Mouse (Mus musculus): Measurements from ENCODE around the gene Msi2.

The Msi2 gene

GRCm38 (mm10) chr11:88369898-88370297 lies 348.4 kb downstream of the Msi2 start:
- DNase-seq (ENCODE audit: low read depth, low spot score) = no peak

- DNase-seq (ENCODE audit: low read depth, low spot score) = no peak
These were observed 350.8 kb downstream of the Msi2 start for GRCm38 (mm10) chr11:88367501-88367900.

- no peak for DNase-seq (ENCODE audit: low read depth, low spot score)
These were observed 352.3 kb downstream of the Msi2 start for GRCm38 (mm10) chr11:88365914-88366540.

DNA sequence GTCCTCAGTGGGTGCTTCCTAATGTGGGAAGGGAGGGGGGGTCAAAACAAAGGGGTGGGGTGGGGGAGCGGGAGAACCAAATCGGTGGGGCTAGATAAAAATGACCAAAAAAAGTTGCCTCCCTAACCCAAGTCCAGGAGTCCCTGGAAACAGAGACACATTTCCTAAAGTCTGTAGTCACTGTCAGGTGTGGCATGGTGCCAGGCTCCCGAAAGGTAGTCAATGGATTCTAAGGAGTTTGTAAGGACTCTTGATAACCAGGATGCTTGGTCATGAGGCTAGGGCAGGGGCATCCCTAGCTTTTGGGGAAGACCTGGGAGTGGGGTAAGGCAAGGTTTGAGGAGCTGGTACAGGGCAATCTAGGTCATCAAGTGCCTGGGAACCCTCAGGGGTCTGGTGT lies 354.1 kb downstream of the Msi2 start:
- no peak for DNase-seq (ENCODE audit: low read depth, low spot score)

GRCm38 (mm10) chr11:88363481-88363880 lies 354.8 kb downstream of the Msi2 start:
- DNase-seq (ENCODE audit: low read depth, low spot score) = no peak

GRCm38 (mm10) chr11:88359736-88360135 lies 358.6 kb downstream of the Msi2 start:
- no peak for DNase-seq (ENCODE audit: low read depth, low spot score)

DNA sequence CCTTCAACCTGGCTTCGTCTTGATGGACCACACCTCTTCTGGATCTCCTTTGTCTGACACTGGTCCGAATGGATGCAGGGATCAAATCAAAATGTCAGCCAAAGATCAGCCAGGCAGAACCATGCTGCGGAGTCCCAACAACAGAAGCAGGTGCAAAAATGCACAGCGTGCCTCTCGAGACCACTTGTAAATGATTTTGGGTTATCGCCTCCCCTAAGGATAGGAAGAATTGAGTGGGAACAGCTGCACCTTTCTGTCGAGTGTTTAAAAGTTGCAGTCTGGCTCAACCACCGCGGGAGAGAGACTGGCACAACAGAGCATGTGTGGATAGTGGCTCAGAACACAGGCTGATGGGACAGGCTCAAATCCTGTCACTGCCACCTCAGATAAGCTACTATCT lies 361.0 kb downstream of the Msi2 start:
- DNase-seq (ENCODE audit: low read depth, low spot score) = no peak

DNA sequence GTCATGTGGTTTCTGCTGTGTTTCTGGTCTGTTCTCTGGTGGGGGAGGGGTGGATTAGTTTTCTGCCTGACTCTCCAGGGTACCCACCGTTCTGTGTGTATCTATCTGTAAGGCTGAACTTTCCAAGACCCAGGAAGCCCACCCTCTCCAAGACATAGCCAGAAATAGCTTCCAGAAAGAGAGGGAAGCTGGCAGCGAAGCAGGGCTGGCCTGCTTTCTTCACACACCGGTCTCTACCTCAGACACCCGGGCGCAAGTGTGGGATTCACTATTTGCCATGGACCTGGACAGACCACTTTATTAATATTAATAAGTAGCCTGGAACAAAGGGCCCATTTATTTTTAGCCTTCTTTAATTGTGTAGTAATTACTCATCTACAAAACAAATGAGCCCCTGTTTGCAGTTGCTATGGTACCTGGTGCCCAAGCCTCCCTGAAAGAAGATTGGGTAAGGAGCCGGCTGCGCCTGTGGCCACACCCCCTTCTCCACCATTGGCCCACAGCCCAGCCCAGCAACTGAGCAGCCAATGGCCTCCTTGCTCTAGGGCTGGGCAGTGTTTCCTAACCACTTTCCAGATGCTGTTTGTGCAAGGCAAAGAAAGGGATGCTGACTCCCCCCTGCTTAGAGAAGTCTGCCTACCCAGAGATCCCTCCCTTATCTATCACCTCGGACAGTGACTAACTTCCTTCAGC lies 361.6 kb downstream of the Msi2 start:
- peak; percentile 86 for DNase-seq (ENCODE audit: low read depth, low spot score)

- no peak for DNase-seq (ENCODE audit: low read depth, low spot score)
These were observed 362.3 kb downstream of the Msi2 start for GRCm38 (mm10) chr11:88356016-88356415.

GRCm38 (mm10) chr11:88354771-88355170 lies 363.5 kb downstream of the Msi2 start:
- no peak for DNase-seq (ENCODE audit: low read depth, low spot score)

GRCm38 (mm10) chr11:88351722-88352473 lies 366.4 kb downstream of the Msi2 start:
- no peak for DNase-seq (ENCODE audit: low read depth, low spot score)

- DNase-seq (ENCODE audit: low read depth, low spot score) = no peak
These were observed 369.6 kb downstream of the Msi2 start for GRCm38 (mm10) chr11:88348690-88349089.

DNA sequence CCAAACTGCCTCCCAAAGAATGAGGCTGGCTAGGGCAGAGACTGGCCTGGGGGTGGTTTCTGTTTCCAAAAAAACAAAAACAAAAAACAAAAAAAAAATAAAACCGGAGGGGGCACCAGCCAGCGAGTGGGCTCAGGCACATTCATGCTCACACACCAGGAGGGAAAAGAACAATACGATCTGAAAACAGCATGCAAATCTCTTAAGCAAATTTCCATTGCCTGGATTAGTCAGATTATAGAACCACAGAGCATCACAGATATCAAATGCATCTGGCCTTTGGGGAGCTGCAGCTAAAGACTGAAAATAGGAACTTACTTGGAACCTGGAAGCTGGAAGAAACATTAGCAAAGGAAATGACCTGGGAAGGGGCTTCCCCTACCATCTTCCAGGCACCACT lies 370.3 kb downstream of the Msi2 start:
- DNase-seq (ENCODE audit: low read depth, low spot score) = no peak

DNA sequence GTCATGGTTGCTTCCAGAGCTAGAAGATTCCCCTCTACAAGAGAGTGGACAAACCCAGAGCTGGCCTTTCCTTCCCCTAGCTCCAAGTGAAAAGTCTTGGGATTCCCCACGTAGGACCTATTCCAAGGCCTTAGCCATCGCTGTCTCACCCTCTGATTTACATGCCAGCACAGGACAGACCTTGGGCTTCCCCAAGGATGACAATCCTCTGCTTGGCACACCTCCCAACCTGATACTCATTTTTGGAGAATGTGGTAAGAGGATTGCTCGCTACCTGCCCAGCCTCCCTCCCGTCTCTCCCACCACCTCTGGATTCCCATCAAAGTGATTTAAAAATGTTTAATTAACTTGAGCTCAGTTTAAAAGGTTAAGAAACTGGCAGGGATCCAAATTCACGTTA lies 372.2 kb downstream of the Msi2 start:
- DNase-seq (ENCODE audit: low read depth, low spot score) = no peak

- DNase-seq (ENCODE audit: low read depth, low spot score) = no peak
These were observed 380.4 kb downstream of the Msi2 start for GRCm38 (mm10) chr11:88337926-88338325.

DNA sequence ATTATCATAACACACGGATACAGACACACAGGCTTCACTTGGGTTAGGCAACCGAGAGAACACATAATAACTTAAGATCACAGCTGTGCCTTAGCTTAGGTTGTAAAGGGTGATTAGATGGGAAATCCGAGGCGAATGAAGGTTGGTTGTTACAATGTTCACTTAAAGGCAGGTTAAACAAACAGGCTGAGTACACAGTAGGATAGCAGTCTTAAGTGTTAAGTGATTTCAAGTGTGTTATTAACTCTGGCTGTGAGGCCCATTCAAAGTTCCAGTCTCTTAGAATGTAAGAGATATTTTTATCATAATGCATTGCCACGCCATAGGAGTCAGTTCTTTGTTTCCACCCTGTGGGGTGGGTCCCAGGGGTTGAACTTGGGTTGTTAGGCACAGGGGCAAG lies 383.4 kb downstream of the Msi2 start:
- DNase-seq (ENCODE audit: low read depth, low spot score) = no peak

GRCm38 (mm10) chr11:88332309-88332934 lies 385.9 kb downstream of the Msi2 start:
- DNase-seq (ENCODE audit: low read depth, low spot score) = no peak

- no peak for DNase-seq (ENCODE audit: low read depth, low spot score)
These were observed 386.6 kb downstream of the Msi2 start for GRCm38 (mm10) chr11:88331722-88332121.

DNA sequence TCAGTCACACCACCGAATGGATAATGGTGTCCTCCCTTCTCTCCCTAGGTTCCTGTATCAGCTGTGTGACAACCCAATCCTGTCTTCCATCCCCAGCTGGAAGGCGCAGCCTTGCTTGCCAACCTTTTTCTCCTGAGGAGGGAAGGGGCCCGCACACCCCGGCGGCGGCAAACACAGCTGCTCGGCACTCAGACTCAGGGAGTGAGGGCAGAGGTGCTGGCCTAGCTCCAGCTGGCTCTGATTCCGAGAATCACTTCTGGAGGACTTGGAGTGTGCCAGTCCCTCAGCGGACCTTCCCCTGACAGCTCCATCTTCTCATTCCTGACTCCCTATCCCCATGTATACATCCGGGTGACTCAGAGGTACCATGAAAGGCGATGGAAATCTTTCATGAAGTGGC lies 387.5 kb downstream of the Msi2 start:
- DNase-seq (ENCODE audit: low read depth, low spot score) = peak; percentile 22

DNA sequence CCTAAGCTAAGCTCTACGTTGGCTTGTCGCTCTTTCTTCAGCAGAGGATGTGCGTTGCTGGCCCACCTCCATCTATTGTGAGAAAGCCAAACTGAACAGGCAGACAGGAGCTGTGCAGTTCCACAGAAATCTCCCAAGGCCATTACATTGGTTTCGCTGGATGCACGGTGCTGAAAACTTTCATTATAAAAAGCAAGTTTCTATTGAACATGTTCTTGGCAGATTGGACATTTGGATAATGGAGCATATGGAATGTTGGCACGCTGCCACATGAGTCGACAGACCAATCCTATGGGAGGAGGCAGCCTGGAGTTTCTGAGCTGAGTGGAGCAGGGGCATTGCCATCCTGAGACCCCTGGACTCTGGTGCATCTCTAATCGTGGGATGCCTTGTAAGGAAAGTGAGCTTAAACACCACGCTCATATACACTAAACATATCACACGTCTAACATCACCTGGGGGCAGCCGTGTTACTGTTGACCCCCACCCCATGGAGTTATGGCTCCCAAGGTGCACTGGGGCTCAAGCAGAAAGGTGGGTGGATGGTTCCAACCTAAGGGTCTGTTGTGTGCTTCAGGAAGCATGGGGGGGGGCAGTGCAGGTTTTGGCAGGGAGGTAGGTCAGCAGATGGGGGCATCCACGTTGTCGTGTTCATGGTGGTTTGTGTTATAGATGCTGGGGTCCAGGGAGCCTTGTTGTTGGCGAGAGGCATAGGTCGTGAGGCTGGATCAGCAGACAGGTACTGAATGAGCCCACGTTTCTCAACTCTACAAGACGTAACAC lies 389.3 kb downstream of the Msi2 start:
- DNase-seq (ENCODE audit: low read depth, low spot score) = no peak

DNA sequence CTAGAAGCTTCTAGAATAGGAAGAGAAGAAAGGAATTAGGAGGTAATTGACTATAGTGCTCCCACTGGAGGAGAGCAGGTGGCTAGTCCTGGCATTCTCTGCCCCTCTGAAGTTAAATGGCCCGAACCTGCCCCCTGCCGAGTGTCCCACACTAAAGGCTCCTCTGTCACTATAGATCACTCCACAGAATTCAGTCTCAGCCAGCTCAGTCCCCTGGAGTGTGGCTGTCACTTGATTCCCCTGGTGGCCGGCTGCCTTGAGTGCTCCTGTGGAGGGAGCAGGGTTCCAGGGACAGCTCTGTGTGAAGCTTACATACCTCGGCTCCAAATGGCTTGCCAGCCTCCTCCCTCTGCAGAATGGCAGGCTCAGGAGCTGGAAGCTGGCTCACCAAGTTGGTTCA lies 391.3 kb downstream of the Msi2 start:
- DNase-seq (ENCODE audit: low read depth, low spot score) = no peak

GRCm38 (mm10) chr11:88318850-88319249 lies 399.5 kb downstream of the Msi2 start:
- no peak for DNase-seq (ENCODE audit: low read depth, low spot score)

Measured in brain, embryonic 18.5 days (tissue).